In the genomic region with DNA sequence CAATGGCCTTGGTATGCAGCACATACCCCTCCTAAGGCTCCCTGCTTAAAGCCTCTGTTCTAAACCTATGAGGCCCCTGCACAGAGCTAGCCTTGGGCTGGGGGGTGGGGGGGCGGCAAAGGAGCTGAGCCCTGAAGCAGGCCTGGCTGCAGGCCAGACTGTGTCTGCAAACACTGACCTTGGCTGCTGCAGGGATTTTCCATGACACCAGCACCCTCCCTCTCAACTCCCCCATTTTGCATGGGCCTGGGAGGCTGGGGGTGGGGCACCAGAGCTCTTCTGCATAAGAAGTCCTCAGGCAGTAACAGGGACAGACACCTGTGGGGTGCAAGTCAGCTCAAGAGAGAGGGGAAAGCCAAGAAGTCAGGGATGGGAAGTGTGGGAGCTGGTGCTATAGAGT, we compare ENCODE assay signal across 7 mouse cellular contexts. TPM values are rescaled to one million over a fixed set of nuclear protein-coding genes. Genes with fewer than 3 reads are reported as not detected.
A peak's percentile ranks its signal among the peaks of the same experiment; 100 is the strongest.
DNase-seq lines count a peak whose midpoint lies in the region; ATAC-seq and TF ChIP-seq lines count a peak whose summit lies in the region.

No protein-coding gene starts in this region.

- H3K9ac ChIP-seq in intestine, embryonic 14.5 days (ENCODE audit: low read length), result no peak overlapping the region
- H3K9ac ChIP-seq in lung, embryonic 15.5 days, result no peak overlapping the region

- H3K4me1 ChIP-seq in intestine, embryonic 14.5 days (replicated peaks; ENCODE audit: control insufficient read depth, insufficient read depth, low read length), result peaks cover 58% of the 10 kb centered on the region
- peaks cover 66% of the 10 kb centered on the region for H3K4me1 ChIP-seq in lung, embryonic 15.5 days

- no peak for TF ChIP-seq POLR2A in brain, embryonic 14.5 days (IDR thresholded peaks at IDR 0.05; ENCODE audit: borderline replicate concordance, extremely low read depth, insufficient read depth, insufficient read length, poor library complexity, severe bottlenecking)

- DNase-seq in ZHBTc4 (ENCODE audit: low read depth, low spot score), result peak; percentile 80
- peak; percentile 67 for DNase-seq in brain, embryonic 14.5 days (ENCODE audit: low read depth)
- DNase-seq in intestine, embryonic 14.5 days (ENCODE audit: low spot score), result peak; percentile 72
- no peak for DNase-seq in spleen, postnatal 10 days (ENCODE audit: low spot score in 2 of 2)
- DNase-seq in layer of hippocampus, postnatal 36 days, result no peak

- H3K9me3 ChIP-seq in intestine, embryonic 14.5 days (ENCODE audit: control insufficient read depth, low read length), result no peaks in the 10 kb centered on the region
- no peaks in the 10 kb centered on the region for H3K9me3 ChIP-seq in lung, embryonic 15.5 days

- WGBS in intestine, embryonic 14.5 days, result 17% methylated on average over 1 of the region's 1 CpGs
- WGBS in lung, embryonic 15.5 days, result 0% methylated on average over 1 of the region's 1 CpGs

- peak overlapping the region; percentile 55 for H3K27ac ChIP-seq in intestine, embryonic 14.5 days (ENCODE audit: low read depth)
- H3K27ac ChIP-seq in lung, embryonic 15.5 days, result peak overlapping the region; percentile 58

- no peak overlapping the region for H3K4me3 ChIP-seq in intestine, embryonic 14.5 days (ENCODE audit: low read depth, low read length)
- no peak overlapping the region for H3K4me3 ChIP-seq in lung, embryonic 15.5 days

- H3K36me3 ChIP-seq in intestine, embryonic 14.5 days (ENCODE audit: control insufficient read depth, insufficient read depth, low read length), result no peaks in the 10 kb centered on the region
- no peaks in the 10 kb centered on the region for H3K36me3 ChIP-seq in lung, embryonic 15.5 days

- no peak for TF ChIP-seq CTCF in brain, embryonic 14.5 days (IDR thresholded peaks at IDR 0.05; ENCODE audit: borderline replicate concordance, extremely low read depth, insufficient read depth, insufficient read length)

- H3K27me3 ChIP-seq in intestine, embryonic 14.5 days (replicated peaks; ENCODE audit: control insufficient read depth, insufficient read depth, low read length), result no peaks in the 10 kb centered on the region
- no peaks in the 10 kb centered on the region for H3K27me3 ChIP-seq in lung, embryonic 15.5 days

- H3K4me2 ChIP-seq in intestine, embryonic 14.5 days (ENCODE audit: low read length), result peak overlapping the region; percentile 12; the same call in 1 of the 2 replicates
- H3K4me2 ChIP-seq in lung, embryonic 15.5 days, result no peak overlapping the region

- peak; percentile 70 for ATAC-seq in intestine, embryonic 14.5 days (replicated peaks; ENCODE audit: low FRiP score, low TSS enrichment, low read depth)
- ATAC-seq in lung, embryonic 15.5 days (ENCODE audit: borderline replicate concordance, extremely low read depth, low FRiP score, low TSS enrichment), result peak; percentile 86
- ATAC-seq in granulocyte monocyte progenitor cell, adult 5-6 weeks (replicated peaks; ENCODE audit: poor library complexity, severe bottlenecking), result no peak

RNA-seq across cellular contexts. Expression of a gene that starts 26.3 kb away (rescaled TPM):
- 5.5 and 10.9 TPM in 2 replicates for polyA plus RNA-seq in brain, embryonic 14.5 days (2012; rRNA removed)
- polyA plus RNA-seq in intestine, embryonic 14.5 days (2014; fragmentation: Nextera tagmentation; extraction: Ambion mirVana), result 36.0 and 39.7 TPM in 2 replicates
- 21.5 and 23.1 TPM in 2 replicates for polyA plus RNA-seq in lung, embryonic 15.5 days (2015; fragmentation: Nextera tagmentation; extraction: Ambion mirVana)
- not detected in 2 replicates for total RNA-seq in granulocyte monocyte progenitor cell, adult 5-6 weeks (2014; fragmentation: Nextera tagmentation)
- not detected in 2 replicates for total RNA-seq in granulocyte monocyte progenitor cell, adult 5-6 weeks (2017)
- total RNA-seq in layer of hippocampus, postnatal 36 days (2021), result 1 to 10 TPM; 7.7 to 9.8 TPM

RNA-seq across cellular contexts. Expression of a gene that starts 33.5 kb away (rescaled TPM):
- polyA plus RNA-seq in brain, embryonic 14.5 days (2012; rRNA removed), result 44.4 and 52.9 TPM in 2 replicates
- polyA plus RNA-seq in intestine, embryonic 14.5 days (2014; fragmentation: Nextera tagmentation; extraction: Ambion mirVana), result 32.5 and 35.2 TPM in 2 replicates
- polyA plus RNA-seq in lung, embryonic 15.5 days (2015; fragmentation: Nextera tagmentation; extraction: Ambion mirVana), result 26.1 and 28.6 TPM in 2 replicates
- 11.8 and 15.4 TPM in 2 replicates for total RNA-seq in granulocyte monocyte progenitor cell, adult 5-6 weeks (2014; fragmentation: Nextera tagmentation)
- 2.8 and 6.6 TPM in 2 replicates for total RNA-seq in granulocyte monocyte progenitor cell, adult 5-6 weeks (2017)
- total RNA-seq in layer of hippocampus, postnatal 36 days (2021), result 10 to 100 TPM; 34.2 to 35.3 TPM

RNA-seq across cellular contexts. Expression of a gene that starts 52.4 kb away (rescaled TPM):
- polyA plus RNA-seq in brain, embryonic 14.5 days (2012; rRNA removed), result 55.9 and 105 TPM in 2 replicates
- polyA plus RNA-seq in intestine, embryonic 14.5 days (2014; fragmentation: Nextera tagmentation; extraction: Ambion mirVana), result 292 and 293 TPM in 2 replicates
- 332 and 343 TPM in 2 replicates for polyA plus RNA-seq in lung, embryonic 15.5 days (2015; fragmentation: Nextera tagmentation; extraction: Ambion mirVana)
- total RNA-seq in granulocyte monocyte progenitor cell, adult 5-6 weeks (2014; fragmentation: Nextera tagmentation), result 78.6 and 110 TPM in 2 replicates
- total RNA-seq in granulocyte monocyte progenitor cell, adult 5-6 weeks (2017), result 84.8 and 124 TPM in 2 replicates
- 1 to 10 TPM; 3.5 to 4.0 TPM for total RNA-seq in layer of hippocampus, postnatal 36 days (2021)

Comparison
In these comparisons a context has a peak if more than half of its experiments do, and no peak if none do; other contexts are left out.
1. DNase-seq: peak in ZHBTc4 (single experiment), brain, embryonic 14.5 days (single experiment) and intestine, embryonic 14.5 days (single experiment); none in spleen, postnatal 10 days (0 of 2) and layer of hippocampus, postnatal 36 days (0 of 2).